Mouse (Mus musculus): ENCODE measurements around the gene Tpm1. TPM values are rescaled to one million over a fixed set of nuclear protein-coding genes. Genes with fewer than 3 reads are reported as not detected.

The Tpm1 gene
- total RNA-seq, 2 experiments from 2014 or later: 228 to 236 TPM

DNA sequence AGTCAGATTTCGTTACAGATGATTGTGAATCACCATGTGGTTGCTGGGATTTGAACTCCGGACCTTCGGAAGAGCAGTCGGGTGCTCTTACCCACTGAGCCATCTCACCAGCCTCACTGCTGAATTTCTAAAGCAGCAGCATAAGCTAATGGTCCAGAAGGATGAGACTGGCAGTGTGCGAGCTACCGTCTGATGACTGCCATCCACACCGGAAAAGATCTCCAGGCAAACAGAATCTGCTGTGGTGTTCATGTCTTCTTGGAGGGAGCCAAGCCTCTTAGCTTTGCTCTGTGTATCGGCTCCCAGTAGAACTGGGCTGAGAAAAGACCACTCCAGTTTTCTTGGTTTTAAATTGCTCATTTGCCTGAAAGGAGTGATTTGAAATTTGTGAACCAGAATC, 49.5 kb downstream of the Tpm1 start:
- intact Hi-C loops (cut with DNase I): loop anchor here (5.0 kb wide), 1 partner anchor 213 kb away; no protein-coding TSS in a partner anchor
- no peak for DNase-seq (ENCODE audit: low spot score in 2 of 2)

DNA sequence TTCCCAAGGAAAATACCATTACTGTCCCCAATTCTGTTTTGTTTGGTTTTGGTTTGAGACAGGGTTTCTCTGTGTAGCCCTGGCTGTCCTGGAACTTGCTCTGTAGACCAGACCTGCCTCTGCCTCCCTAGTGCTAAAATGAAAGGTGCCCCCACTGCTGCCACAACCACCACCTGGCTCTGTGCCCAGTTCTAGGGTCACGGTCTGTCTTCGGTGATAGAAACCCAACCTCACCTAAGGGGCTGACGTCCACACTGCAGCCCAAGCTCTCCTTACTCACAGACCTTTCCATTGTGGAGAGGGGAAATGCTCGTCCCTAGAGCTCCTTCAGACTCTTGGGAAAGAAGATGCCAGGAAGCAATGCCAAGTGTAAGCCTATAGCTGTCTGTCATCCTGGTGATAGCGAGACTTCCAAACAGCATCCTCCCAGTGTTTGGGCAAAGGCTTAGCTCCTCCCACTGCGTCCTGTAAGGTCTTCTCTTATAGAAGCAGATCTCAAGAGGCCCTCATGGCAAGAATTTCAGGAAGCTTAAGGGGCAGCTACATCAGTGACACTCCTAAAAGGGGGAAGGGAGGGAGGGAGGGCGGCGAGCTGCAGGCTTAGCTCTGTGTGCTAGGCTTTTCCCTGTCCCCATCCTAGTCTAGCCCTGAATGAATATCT, 57.3 kb downstream of the Tpm1 start:
- intact Hi-C loops (cut with DNase I): no loop called here
- no peak for DNase-seq (ENCODE audit: low spot score in 2 of 2)

DNA sequence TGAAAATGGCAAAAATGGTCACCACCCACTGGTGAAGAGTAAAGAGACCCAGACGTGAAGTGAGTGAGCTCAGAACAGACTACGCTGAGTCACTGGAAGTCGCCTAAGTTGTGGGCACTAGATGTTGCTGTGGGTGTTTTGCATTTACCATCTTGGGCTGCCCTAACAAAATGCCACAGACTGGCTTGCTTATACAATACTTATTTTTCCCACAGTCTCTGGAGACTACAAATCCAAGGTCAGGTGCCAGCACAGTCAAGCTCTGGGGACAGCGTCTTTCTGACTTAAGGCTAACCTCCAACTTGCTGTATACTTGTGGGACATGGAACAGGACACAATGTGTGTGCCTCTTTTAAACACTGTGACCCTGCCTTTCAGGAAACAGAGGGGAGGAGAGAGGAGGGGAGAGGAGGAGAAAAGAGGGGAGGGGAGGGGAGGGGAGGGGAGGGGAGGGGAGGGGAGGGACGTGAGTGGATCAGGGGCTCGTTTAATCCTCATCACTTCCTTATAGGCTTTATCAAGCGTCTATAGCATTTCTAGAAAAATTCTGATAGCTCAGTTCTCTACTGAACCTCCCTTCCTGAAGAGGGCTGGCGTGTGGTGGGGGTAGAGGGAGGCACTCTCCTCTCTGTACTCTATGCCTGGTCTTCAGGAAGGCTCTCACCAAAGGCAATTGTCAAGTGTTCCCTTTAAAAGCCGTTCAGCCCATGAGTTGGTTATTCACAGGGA, 58.0 kb downstream of the Tpm1 start:
- intact Hi-C loops (cut with DNase I): no loop called here
- DNase-seq (ENCODE audit: low spot score in 2 of 2): peak in 1 of 2 experiments; percentile 90

DNA sequence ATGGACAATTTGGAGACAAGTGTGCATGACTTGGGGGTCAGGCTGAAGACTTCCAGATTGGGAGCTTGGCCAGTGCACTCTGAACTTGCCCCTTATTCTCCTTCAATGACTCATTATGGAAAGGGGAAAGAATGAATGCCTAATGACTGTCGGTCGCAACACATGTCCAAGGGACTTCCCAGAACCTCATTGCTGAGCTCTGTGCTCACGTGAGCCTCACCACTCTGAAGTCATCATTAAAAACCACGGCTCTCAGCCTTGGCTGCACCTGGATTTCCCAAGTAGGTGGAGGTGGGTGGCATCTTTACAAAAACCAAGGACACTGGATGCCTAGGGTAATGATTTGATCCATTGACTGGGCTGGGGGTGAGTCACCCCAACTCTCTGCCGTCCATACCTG, 59.2 kb downstream of the Tpm1 start:
- no peak for DNase-seq (ENCODE audit: low spot score in 2 of 2)
- intact Hi-C loops (cut with DNase I): no loop called here

DNA sequence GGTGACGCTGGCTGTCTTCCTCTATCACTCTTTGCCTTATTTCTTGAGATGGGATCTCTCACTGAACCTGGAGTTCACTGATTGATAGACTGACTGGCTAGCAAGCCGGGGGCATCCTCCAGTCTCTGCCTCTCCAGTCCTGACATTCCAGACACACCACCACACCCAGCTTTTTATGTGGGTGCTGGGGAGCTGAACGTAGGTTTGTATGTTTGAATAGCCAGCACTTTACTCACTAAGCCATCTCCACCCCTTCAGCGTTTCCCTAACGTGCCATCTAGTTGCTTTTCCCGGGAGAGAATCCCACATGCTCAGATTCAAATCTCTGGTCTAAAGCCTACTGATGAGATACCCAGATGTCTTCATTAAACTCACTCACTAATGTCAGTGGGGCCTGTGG, 59.6 kb downstream of the Tpm1 start:
- DNase-seq (ENCODE audit: low spot score in 2 of 2): peak in 1 of 2 experiments; percentile 69
- intact Hi-C loops (cut with DNase I): loop anchor here (5.0 kb wide), 1 partner anchor 477 kb away; the partner anchor contains the start of gene Fbxl22

DNA sequence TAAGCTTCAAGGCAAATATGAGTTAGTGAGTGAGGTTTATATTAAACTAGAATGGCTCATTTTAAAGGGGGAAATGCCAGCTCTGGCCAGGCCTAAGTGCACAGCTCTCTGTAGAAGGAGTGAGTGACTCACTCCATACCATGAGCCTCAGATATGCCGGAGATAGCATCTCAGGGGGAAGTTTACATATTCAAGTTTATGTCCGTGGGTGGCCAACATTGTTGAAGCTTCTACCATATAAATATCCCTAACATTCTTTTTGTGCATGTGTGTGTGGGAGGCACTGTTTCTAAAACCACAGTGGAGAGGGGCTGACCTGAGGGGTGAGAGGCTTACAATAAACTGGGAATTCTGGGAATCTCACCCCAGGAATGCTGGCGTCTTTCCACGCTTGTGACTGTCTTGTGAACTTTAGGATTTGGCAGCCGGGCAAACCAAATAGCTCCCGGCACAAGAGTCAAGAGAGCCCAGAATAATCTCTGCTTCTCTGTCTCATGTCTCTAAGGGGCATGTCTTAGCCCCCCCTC, 60.3 kb downstream of the Tpm1 start:
- intact Hi-C loops (cut with DNase I): loop anchor here (5.0 kb wide), 1 partner anchor 477 kb away; the partner anchor contains the start of gene Fbxl22
- DNase-seq (ENCODE audit: low spot score in 2 of 2): peak in 1 of 2 experiments; percentile 83

DNA sequence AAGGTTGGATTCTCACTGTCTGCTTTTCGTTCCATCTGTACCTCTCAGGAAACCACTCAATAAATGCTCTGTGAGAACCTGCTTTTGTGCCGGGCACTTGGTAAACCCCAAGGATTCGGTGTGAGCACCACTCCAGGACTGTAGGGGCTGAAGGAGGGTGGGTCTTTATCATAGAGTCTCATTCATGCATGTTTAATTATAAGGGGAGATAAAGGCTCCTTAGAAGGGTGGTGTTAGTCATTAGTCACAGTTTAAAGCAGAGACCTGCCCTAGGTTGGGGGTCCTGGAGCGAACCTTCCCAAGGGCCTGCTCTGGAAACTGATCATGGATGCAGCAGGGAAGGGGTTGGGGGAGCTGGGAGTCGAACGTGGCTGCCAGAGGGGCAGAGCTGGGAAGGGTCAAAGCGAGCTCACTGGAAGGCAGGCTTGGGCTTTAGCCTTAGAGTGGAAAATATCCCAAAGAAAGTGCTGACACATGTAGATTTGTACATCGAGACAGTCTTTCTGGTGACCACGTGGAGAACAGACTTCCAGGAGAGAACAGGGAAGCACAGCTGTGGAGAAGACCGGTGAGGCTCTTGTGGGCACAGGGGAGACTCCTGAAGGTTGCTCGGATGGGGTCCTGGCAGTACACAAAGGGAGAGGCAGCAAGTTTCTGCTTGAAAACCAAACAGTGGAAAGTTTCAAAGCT, 60.9 kb downstream of the Tpm1 start:
- intact Hi-C loops (cut with DNase I): loop anchor here (5.0 kb wide), 1 partner anchor 476 kb away; the partner anchor contains the start of gene Fbxl22
- DNase-seq (ENCODE audit: low spot score in 2 of 2): no peak

DNA sequence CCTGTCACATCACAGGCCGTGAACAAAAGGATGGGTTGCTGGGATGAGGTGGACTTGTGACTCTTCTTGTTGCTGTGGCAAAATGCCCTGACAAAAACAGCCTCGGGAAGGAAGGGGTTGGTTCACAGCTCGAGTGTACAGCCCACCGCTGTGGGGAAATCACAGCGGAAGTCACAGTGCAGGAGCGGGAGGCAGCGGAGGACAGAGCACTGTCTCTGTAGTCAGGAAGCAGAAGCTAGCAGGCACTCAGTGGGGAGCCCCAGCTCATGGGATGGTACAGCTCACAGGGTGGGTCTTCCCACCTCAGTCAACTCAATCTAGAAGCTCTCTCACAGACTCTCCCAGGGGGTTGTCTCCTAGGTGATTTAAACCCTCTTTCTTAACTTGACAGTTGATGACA, 63.8 kb downstream of the Tpm1 start:
- no peak for DNase-seq (ENCODE audit: low spot score in 2 of 2)
- intact Hi-C loops (cut with DNase I): loop anchor here (5.0 kb wide), 1 partner anchor 473 kb away; the partner anchor contains the start of gene Fbxl22

DNA sequence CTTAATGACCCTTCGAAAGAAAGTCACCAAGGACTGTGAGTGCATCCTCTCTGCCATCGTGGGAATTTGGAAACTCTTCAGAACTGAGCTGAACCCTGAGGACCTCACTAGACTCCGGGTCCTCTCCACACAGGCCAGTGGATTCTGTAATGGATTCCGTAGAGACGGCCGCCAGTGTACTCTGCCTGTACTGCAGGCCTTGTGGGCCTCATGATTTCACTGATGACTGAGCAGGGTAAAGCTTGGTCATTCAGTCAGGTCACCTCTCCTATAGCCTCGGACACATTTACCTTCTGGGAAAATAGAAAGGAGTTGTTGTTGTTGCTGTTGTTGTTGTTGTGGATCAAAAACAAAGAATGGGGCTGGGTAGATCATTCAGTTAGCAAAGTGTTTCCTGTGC, 67.1 kb downstream of the Tpm1 start:
- intact Hi-C loops (cut with DNase I): no loop called here
- no peak for DNase-seq (ENCODE audit: low spot score in 2 of 2)

DNA sequence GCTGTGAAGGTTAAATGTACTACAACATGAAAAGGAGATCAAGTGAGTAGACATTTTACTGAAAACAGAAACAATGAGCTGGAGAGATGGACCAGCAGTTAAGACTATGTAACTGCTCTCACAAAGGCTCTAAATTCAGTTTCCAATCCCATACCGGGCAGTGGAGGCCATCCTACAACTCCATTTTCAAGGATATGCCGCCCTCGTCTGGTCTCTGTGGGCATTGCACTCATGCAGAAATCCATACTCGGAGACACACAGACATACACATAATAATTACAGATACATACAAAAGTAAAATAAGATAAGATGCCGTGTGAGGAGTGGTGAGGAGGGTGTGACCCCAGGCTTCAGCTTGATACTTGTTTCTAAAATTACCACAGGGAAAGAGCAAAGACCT, 68.7 kb downstream of the Tpm1 start:
- peak in 1 of 2 experiments; percentile 68 for DNase-seq (ENCODE audit: low spot score in 2 of 2)
- intact Hi-C loops (cut with DNase I): no loop called here

DNA sequence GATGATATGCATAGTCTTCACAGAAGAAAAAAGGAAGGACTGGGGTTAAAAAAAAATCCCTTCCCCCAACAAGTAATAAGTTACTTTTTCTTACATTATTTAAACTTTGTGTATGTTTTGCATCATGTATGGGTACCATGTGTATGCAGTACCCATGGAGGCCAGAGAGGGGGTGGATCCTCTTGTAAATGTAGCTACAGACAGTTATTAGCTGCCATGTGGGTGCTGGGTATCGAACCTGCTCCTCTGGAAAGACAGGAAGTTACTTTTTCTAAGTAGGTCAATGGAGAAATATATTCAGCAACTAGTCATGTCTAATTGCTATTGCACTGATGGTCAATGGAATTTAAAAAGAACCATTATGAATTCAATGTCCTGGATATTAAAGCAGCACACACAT, 70.7 kb downstream of the Tpm1 start:
- intact Hi-C loops (cut with DNase I): loop anchor here (5.0 kb wide), 1 partner anchor 654 kb away; no protein-coding TSS in a partner anchor
- no peak for DNase-seq (ENCODE audit: low spot score in 2 of 2)

DNA sequence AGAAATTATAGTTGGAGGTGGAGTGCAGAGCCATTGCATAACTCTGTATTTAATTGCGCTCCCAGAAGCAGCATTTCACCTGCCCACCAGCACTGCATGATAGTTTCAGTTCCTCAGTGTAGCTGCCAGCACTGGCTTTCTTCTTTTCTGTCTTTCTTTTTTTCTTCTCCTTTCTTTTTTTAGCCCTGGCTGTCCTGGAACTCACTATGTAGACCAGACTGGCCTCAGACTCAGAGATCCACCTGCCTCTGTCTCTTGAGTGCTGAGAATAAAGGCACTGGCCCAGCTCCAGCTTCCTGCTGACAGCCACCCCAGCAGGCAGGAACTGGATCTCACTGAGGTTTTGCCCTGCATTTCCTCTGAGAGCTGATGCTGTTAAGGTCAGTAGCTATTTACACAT, 71.2 kb downstream of the Tpm1 start:
- peak; percentile 42 to 81 for DNase-seq (ENCODE audit: low spot score in 2 of 2)
- intact Hi-C loops (cut with DNase I): loop anchor here (5.0 kb wide), 1 partner anchor 654 kb away; no protein-coding TSS in a partner anchor

DNA sequence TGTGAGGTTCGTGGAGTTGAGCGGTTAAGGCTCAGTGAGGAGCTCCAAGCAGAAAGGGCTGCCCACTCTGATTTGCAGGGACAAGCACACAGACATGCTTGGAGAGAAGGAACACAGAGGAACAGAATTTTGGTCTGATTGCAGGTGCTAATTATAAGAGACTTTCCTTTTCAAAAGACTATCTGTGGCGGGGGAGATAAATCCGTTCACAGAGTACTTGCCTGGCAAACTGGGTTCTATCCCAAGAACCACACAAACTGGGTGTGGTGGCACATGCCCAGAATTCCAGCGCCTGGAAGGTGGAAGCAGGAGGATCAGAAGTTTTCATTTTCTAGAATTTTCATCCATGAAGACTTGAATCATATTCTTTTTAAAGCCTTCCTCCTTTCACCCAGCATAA, 72.1 kb downstream of the Tpm1 start:
- intact Hi-C loops (cut with DNase I): loop anchor here (5.0 kb wide), 1 partner anchor 655 kb away; no protein-coding TSS in a partner anchor
- DNase-seq (ENCODE audit: low spot score in 2 of 2): peak in 1 of 2 experiments; percentile 72

DNA sequence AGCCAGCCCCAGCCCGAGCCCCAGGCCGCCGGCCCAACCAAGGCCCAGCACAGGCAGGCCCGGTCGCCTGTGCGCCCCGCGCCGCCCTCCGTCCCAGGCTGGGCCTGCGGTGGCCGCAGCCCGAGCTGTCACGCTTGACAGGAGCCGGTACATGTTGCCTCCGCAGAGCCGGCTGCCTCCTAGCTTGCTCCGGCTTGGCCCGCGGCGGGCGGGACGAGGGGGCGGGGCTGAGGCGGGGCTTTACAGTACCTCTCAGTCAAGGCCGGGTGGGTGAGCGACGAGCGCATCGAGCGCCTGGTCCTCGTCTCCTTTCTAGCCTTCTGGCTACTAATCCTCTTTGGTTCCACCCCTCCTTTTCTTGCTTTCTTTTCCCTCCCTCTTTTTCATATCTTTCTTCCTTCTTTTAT, 74.0 kb downstream of the Tpm1 start, which contains the start of gene Lactb:
Lactb (minus strand) TSS at position 246 of the 407 bp plus-strand sequence.
- peak; percentile 92 to 98 for DNase-seq (ENCODE audit: low spot score in 2 of 2)
- intact Hi-C loops (cut with DNase I): loop anchor here (1.0 to 5.0 kb wide), 4 partner anchors 29 to 657 kb away; partner anchors contain the start of genes Rab8b and Rps27l

DNA sequence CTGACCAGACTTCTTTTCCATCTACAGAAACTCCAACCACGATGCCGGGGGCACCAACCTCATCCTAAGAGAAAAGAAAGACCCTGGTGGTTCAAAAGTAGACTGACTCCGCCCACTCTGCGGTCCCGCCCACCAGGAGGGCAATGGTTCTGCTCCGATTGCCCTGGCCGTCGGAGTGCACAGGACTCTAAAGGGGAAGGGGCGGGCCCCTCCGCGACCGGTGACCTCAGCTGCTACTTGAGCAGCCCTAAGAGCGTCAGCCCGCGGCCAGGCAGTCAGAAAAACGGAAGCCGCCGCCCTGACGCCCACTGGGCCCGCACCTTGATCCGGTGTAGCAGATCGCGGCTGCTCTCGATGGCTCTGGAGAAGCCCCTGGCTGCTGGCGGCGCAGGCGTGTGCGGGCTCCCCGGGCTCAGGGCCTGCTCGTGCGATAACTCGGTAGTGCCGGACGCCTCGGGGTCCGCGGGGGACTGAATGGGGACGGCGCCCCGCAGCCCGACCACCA, 74.4 kb downstream of the Tpm1 start:
- peak; percentile 50 to 60 for DNase-seq (ENCODE audit: low spot score in 2 of 2)
- intact Hi-C loops (cut with DNase I): loop anchor here (1.0 to 5.0 kb wide), 4 partner anchors 28 to 658 kb away; partner anchors contain the start of genes Rab8b and Rps27l

Data from left cerebral cortex, postnatal 25 days (tissue).